Comparison of ENCODE assay signal across 8 mouse cellular contexts in genomic region chr2:157278717-157279415, GRCm38 (mm10). TPM values are rescaled to one million over a fixed set of nuclear protein-coding genes. Genes with fewer than 3 reads are reported as not detected.
DNase-seq lines count a peak whose midpoint lies in the region; ATAC-seq and TF ChIP-seq lines count a peak whose summit lies in the region.

Gene Rpn2, plus strand, starts transcription at chr2:157279017.

- H3K4me1 ChIP-seq in heart, embryonic 12.5 days (replicated peaks): peaks cover 23% of the 10 kb centered on the region
- 0 out of 2 replicates have a peak, but pooled peaks cover 7% of the 10 kb centered on the region for H3K4me1 ChIP-seq in kidney, postnatal 0 days (replicated peaks; ENCODE audit: insufficient read depth, low read length)
- peaks cover 10% of the 10 kb centered on the region for H3K4me1 ChIP-seq in liver, embryonic 11.5 days (replicated peaks; ENCODE audit: control insufficient read depth, insufficient read depth, low read length)
- H3K4me1 ChIP-seq in stomach, embryonic 14.5 days (ENCODE audit: control insufficient read depth, insufficient read depth, low read length): peaks cover 14% of the 10 kb centered on the region

- no peak for TF ChIP-seq CTCF in kidney, postnatal 0 days (IDR thresholded peaks at IDR 0.05; ENCODE audit: low read depth)

- H3K9ac ChIP-seq in heart, embryonic 12.5 days: peak within 1 kb of the TSS; percentile 96
- H3K9ac ChIP-seq in kidney, postnatal 0 days (ENCODE audit: low read depth, low read length): peak within 1 kb of the TSS; percentile 82
- H3K9ac ChIP-seq in liver, embryonic 11.5 days (ENCODE audit: low read depth, low read length): peak within 1 kb of the TSS; percentile 75
- peak within 1 kb of the TSS; percentile 90 for H3K9ac ChIP-seq in stomach, embryonic 14.5 days (replicated peaks; ENCODE audit: low read depth, low read length)

- peak within 1 kb of the TSS; percentile 98 for H3K4me3 ChIP-seq in heart, embryonic 12.5 days
- H3K4me3 ChIP-seq in kidney, postnatal 0 days (replicated peaks; ENCODE audit: low read depth, low read length): peak within 1 kb of the TSS; percentile 83
- peak within 1 kb of the TSS; percentile 67 for H3K4me3 ChIP-seq in liver, embryonic 11.5 days (ENCODE audit: low read depth, low read length)
- H3K4me3 ChIP-seq in stomach, embryonic 14.5 days (ENCODE audit: low read depth, low read length): peak within 1 kb of the TSS; percentile 98

- H3K9me3 ChIP-seq in heart, embryonic 12.5 days (replicated peaks): no peaks in the 10 kb centered on the region
- H3K9me3 ChIP-seq in kidney, postnatal 0 days (replicated peaks; ENCODE audit: low read length): no peaks in the 10 kb centered on the region
- H3K9me3 ChIP-seq in liver, embryonic 11.5 days (ENCODE audit: control insufficient read depth, low read length): no peaks in the 10 kb centered on the region
- no peaks in the 10 kb centered on the region for H3K9me3 ChIP-seq in stomach, embryonic 14.5 days (ENCODE audit: control insufficient read depth, low read depth, low read length)

- peak within 1 kb of the TSS; percentile 89 for H3K4me2 ChIP-seq in heart, embryonic 12.5 days
- H3K4me2 ChIP-seq in kidney, postnatal 0 days (ENCODE audit: low read length): peak within 1 kb of the TSS; percentile 75
- H3K4me2 ChIP-seq in liver, embryonic 11.5 days: peak within 1 kb of the TSS; percentile 80
- peak within 1 kb of the TSS; percentile 76 for H3K4me2 ChIP-seq in stomach, embryonic 14.5 days (replicated peaks; ENCODE audit: low read depth, low read length)

- peak; percentile 98 for ATAC-seq in erythroid progenitor cell, adult 5-6 weeks (replicated peaks; ENCODE audit: low FRiP score, poor library complexity, severe bottlenecking)
- ATAC-seq in heart, embryonic 12.5 days (ENCODE audit: insufficient number of reproducible peaks, low FRiP score): peak; percentile 100
- ATAC-seq in kidney, postnatal 0 days (replicated peaks; ENCODE audit: low FRiP score, low read depth): peak; percentile 100
- peak; percentile 100 for ATAC-seq in liver, embryonic 11.5 days (replicated peaks; ENCODE audit: low FRiP score)
- peak; percentile 100 for ATAC-seq in stomach, embryonic 14.5 days (ENCODE audit: insufficient number of reproducible peaks, insufficient read depth, low FRiP score, low read depth)

- WGBS in heart, embryonic 12.5 days: under 1% methylated on average over 62 of the region's 64 CpGs
- under 1% methylated on average over 64 of the region's 64 CpGs for WGBS in kidney, postnatal 0 days
- WGBS in liver, embryonic 11.5 days: under 1% methylated on average over 63 of the region's 64 CpGs
- under 1% methylated on average over 64 of the region's 64 CpGs for WGBS in stomach, embryonic 14.5 days

- DNase-seq in CD4-positive helper T cell, adult 2 months (ENCODE audit: low read depth, low spot score): peak; percentile 94
- DNase-seq in brain, embryonic 18.5 days (ENCODE audit: low read depth, low spot score): peak; percentile 90
- DNase-seq in kidney, postnatal 0 days (ENCODE audit: low spot score): peak; percentile 98
- peak; percentile 98 for DNase-seq in liver, embryonic 11.5 days (ENCODE audit: low spot score)
- DNase-seq in naive thymus-derived CD4-positive, alpha-beta T cell, adult 2 months (ENCODE audit: low read depth): peak; percentile 95

- H3K27ac ChIP-seq in heart, embryonic 12.5 days (ENCODE audit: poor library complexity, severe bottlenecking): peak within 1 kb of the TSS; percentile 93
- H3K27ac ChIP-seq in kidney, postnatal 0 days: peak within 1 kb of the TSS; percentile 92
- H3K27ac ChIP-seq in liver, embryonic 11.5 days (ENCODE audit: low read depth, low read length): peak within 1 kb of the TSS; percentile 58
- H3K27ac ChIP-seq in stomach, embryonic 14.5 days (ENCODE audit: low read length): peak within 1 kb of the TSS; percentile 92

- no peaks in the 10 kb centered on the region for H3K27me3 ChIP-seq in heart, embryonic 12.5 days (replicated peaks)
- H3K27me3 ChIP-seq in kidney, postnatal 0 days (ENCODE audit: insufficient read depth, low read length): no peaks in the 10 kb centered on the region
- no peaks in the 10 kb centered on the region for H3K27me3 ChIP-seq in liver, embryonic 11.5 days (replicated peaks; ENCODE audit: control insufficient read depth, insufficient read depth, low read length)
- no peaks in the 10 kb centered on the region for H3K27me3 ChIP-seq in stomach, embryonic 14.5 days (ENCODE audit: control insufficient read depth, insufficient read depth, low read length)

- peaks cover 22% of the 10 kb centered on the region for H3K36me3 ChIP-seq in heart, embryonic 12.5 days
- 0 out of 2 replicates have a peak, but pooled peaks cover 3% of the 10 kb centered on the region for H3K36me3 ChIP-seq in kidney, postnatal 0 days (ENCODE audit: insufficient read depth, low read length)
- peaks cover 17% of the 10 kb centered on the region for H3K36me3 ChIP-seq in liver, embryonic 11.5 days (ENCODE audit: control insufficient read depth, insufficient read depth, low read length)
- peaks cover 10% of the 10 kb centered on the region; the same call in 1 of the 2 replicates for H3K36me3 ChIP-seq in stomach, embryonic 14.5 days (ENCODE audit: control insufficient read depth, insufficient read depth, low read length)

RNA-seq across cellular contexts. Expression of gene Rpn2, which starts in this region (rescaled TPM):
- total RNA-seq in erythroid progenitor cell, adult 5-6 weeks (2015; ENCODE audit: low replicate concordance): 59.5 and 64.5 TPM in 2 replicates
- 56.5 and 70.4 TPM in 2 replicates for total RNA-seq in erythroid progenitor cell, adult 5-6 weeks (2017; ENCODE audit: low replicate concordance)
- polyA plus RNA-seq in heart, embryonic 12.5 days (2016; fragmentation: Nextera tagmentation; extraction: Ambion mirVana): 202 and 207 TPM in 2 replicates
- polyA plus RNA-seq in kidney, postnatal 0 days (2015; fragmentation: Nextera tagmentation; extraction: Ambion mirVana): 197 and 228 TPM in 2 replicates
- 302 and 331 TPM in 2 replicates for polyA plus RNA-seq in liver, embryonic 11.5 days (2014; fragmentation: Nextera tagmentation; extraction: Ambion mirVana)
- 301 and 324 TPM in 2 replicates for polyA plus RNA-seq in stomach, embryonic 14.5 days (2014; fragmentation: Nextera tagmentation; extraction: Ambion mirVana)

Comparison
In these comparisons a context has a peak if more than half of its experiments do, and no peak if none do; other contexts are left out.
1. Peak in every context shown above with its lines: DNase-seq, ATAC-seq, H3K4me3 ChIP-seq and H3K27ac ChIP-seq.